Mouse (Mus musculus): ENCODE measurements around the gene Gipc3. TPM values are rescaled to one million over a fixed set of nuclear protein-coding genes. Genes with fewer than 3 reads are reported as not detected.
A peak's percentile ranks its signal among the peaks of the same experiment; 100 is the strongest.

The Gipc3 gene
- total and polyA plus RNA-seq, 3 experiments: 0.08 to 0.09 TPM; not detected in 1

- in situ Hi-C loops (cut with MboI; ENCODE audit: low pct_ligation_motif_present, low pct_unique_long_range_greater_than_20kb, low sequenced_read_pairs) (loop anchor here (5.0 kb wide), 1 partner anchor 92 kb away; no protein-coding TSS in a partner anchor), dilution Hi-C loops (cut with MboI; ENCODE audit: extremely low pct_ligation_motif_present, extremely low pct_unique_long_range_greater_than_20kb, low sequenced_read_pairs) (no loop called here)
- Histone ChIP-seq H3K4me3 (replicated peaks in 1 of 3; ENCODE audit: low read depth in 2 of 3, low read length in 2 of 3, poor library complexity in 1 of 3) (no peak overlapping the region), H3K79me2 (replicated peaks; ENCODE audit: control insufficient read depth, extremely low read depth, insufficient read depth, poor library complexity, severe bottlenecking) (peaks cover 10% of the 10 kb centered on the region), H3K4me1 (ENCODE audit: control insufficient read depth in 1 of 2, insufficient read depth in 2 of 2) (peaks cover 6 to 57% of the 10 kb centered on the region in 2 experiments), H3K4me2 (ENCODE audit: insufficient read depth, low read depth, poor library complexity, severe bottlenecking) (no peak overlapping the region), H3K27ac (ENCODE audit: insufficient read depth, low read depth) (no peak overlapping the region), H3K9ac (ENCODE audit: insufficient read depth, low read depth) (no peak overlapping the region), H3K36me3 (replicated peaks in 1 of 2; ENCODE audit: control insufficient read depth in 1 of 2, insufficient read depth in 1 of 2, low read length in 1 of 2) (no peaks in the 10 kb centered on the region), H3K9me3 (replicated peaks; ENCODE audit: low read length) (no peaks in the 10 kb centered on the region), H3K27me3 (replicated peaks) (peaks cover 12% of the 10 kb centered on the region)
- TF ChIP-seq ELF1 (IDR thresholded peaks at IDR 0.05; ENCODE audit: low read depth, low read length) (no peak), E2F4 (IDR thresholded peaks at IDR 0.05; ENCODE audit: insufficient replicate concordance, low read depth, low read length) (no peak), CTCF (conservative IDR thresholded peaks at IDR 0.05 in 1 of 2, IDR thresholded peaks at IDR 0.05 in 1 of 2; ENCODE audit: low read depth in 2 of 2, low read length in 2 of 2) (peak; percentile 42 to 87; a peak in 3 of 4 replicates), CHD1 (IDR thresholded peaks at IDR 0.05; ENCODE audit: low read depth, low read length) (no peak), RAD21 (IDR thresholded peaks at IDR 0.05; ENCODE audit: low read depth, low read length) (peak; percentile 54), MEF2A (IDR thresholded peaks at IDR 0.05; ENCODE audit: borderline replicate concordance, low read depth, low read length) (no peak), SMC3 (IDR thresholded peaks at IDR 0.05; ENCODE audit: low read depth, low read length) (peak; percentile 86)
- DNase-seq (ENCODE audit: extremely low read depth): peak; percentile 78
Observed at GRCm38 (mm10) chr10:81289278-81289677, 53.8 kb downstream of the Gipc3 start.

- TF ChIP-seq KAT2A (IDR thresholded peaks at IDR 0.05; ENCODE audit: insufficient replicate concordance, low read length): no peak
- no peak for TF ChIP-seq NELFE (IDR thresholded peaks at IDR 0.05; ENCODE audit: low read depth, low read length)
- no peak for TF ChIP-seq TBP (conservative IDR thresholded peaks at IDR 0.05; ENCODE audit: low read depth, low read length)
- TF ChIP-seq CTCF (conservative IDR thresholded peaks at IDR 0.05 in 1 of 2, IDR thresholded peaks at IDR 0.05 in 1 of 2; ENCODE audit: low read depth in 2 of 2, low read length in 2 of 2): peak; percentile 60 to 78
- 0 out of 2 replicates have a peak, but pooled peaks have one; percentile 13 for TF ChIP-seq SMC3 (IDR thresholded peaks at IDR 0.05; ENCODE audit: low read depth, low read length)
- TF ChIP-seq MYC (IDR thresholded peaks at IDR 0.05; ENCODE audit: low read depth, low read length): 0 out of 2 replicates have a peak, but pooled peaks have one; percentile 44
- no peak for TF ChIP-seq PAX5 (IDR thresholded peaks at IDR 0.05; ENCODE audit: low read length)
- TF ChIP-seq RAD21 (IDR thresholded peaks at IDR 0.05; ENCODE audit: low read depth, low read length): peak; percentile 40
- TF ChIP-seq POLR2A (IDR thresholded peaks at IDR 0.05; ENCODE audit: low read depth, low read length): no peak
- no peak for TF ChIP-seq ZMIZ1 (IDR thresholded peaks at IDR 0.05; ENCODE audit: low read depth, low read length)
- no peak for TF ChIP-seq IRF4 (IDR thresholded peaks at IDR 0.05; ENCODE audit: low read depth, low read length)
- no peak for TF ChIP-seq JUN (IDR thresholded peaks at IDR 0.05; ENCODE audit: insufficient read depth, low read depth, low read length)
- TF ChIP-seq USF2 (conservative IDR thresholded peaks at IDR 0.05; ENCODE audit: low read depth, low read length): no peak
- TF ChIP-seq MAFK (IDR thresholded peaks at IDR 0.05; ENCODE audit: insufficient replicate concordance, low read length): no peak
- no peak overlapping the region for H3K27ac ChIP-seq (ENCODE audit: insufficient read depth, low read depth)
- H3K27me3 ChIP-seq (replicated peaks): peaks cover 19% of the 10 kb centered on the region
- dilution Hi-C loops (cut with MboI; ENCODE audit: extremely low pct_ligation_motif_present, extremely low pct_unique_long_range_greater_than_20kb, low sequenced_read_pairs) (no loop called here), in situ Hi-C loops (cut with MboI; ENCODE audit: low pct_ligation_motif_present, low pct_unique_long_range_greater_than_20kb, low sequenced_read_pairs) (loop anchor here (5.0 kb wide), 1 partner anchor 91 kb away; no protein-coding TSS in a partner anchor)
- peaks cover 4% of the 10 kb centered on the region for H3K79me2 ChIP-seq (replicated peaks; ENCODE audit: control insufficient read depth, extremely low read depth, insufficient read depth, poor library complexity, severe bottlenecking)
- no peak overlapping the region for H3K4me2 ChIP-seq (ENCODE audit: insufficient read depth, low read depth, poor library complexity, severe bottlenecking)
- no peak overlapping the region for H3K4me3 ChIP-seq (replicated peaks in 1 of 3; ENCODE audit: low read depth in 2 of 3, low read length in 2 of 3, poor library complexity in 1 of 3)
- H3K9ac ChIP-seq (ENCODE audit: insufficient read depth, low read depth): no peak overlapping the region
- H3K4me1 ChIP-seq (ENCODE audit: control insufficient read depth in 1 of 2, insufficient read depth in 2 of 2): peaks cover 9 to 55% of the 10 kb centered on the region in 2 experiments; a peak in 3 of 4 replicates
- DNase-seq (ENCODE audit: extremely low read depth): no peak
- no peaks in the 10 kb centered on the region for H3K9me3 ChIP-seq (replicated peaks; ENCODE audit: low read length)
- no peaks in the 10 kb centered on the region for H3K36me3 ChIP-seq (replicated peaks in 1 of 2; ENCODE audit: control insufficient read depth in 1 of 2, insufficient read depth in 1 of 2, low read length in 1 of 2)
Observed at GRCm38 (mm10) chr10:81288601-81289000, 54.5 kb downstream of the Gipc3 start.
